Mouse (Mus musculus) midbrain, embryonic 16.5 days (tissue): ENCODE data around the gene Tmem115. TPM values are rescaled to one million over a fixed set of nuclear protein-coding genes. Genes with fewer than 3 reads are reported as not detected.

ENCODE experiments used
- ATAC-seq: fragments of 200-750 bp; cut with Nextera tagmentation; 2 replicates; pipeline ENCODE4 v1.8.0; 2017; ENCODE audit warnings: moderate TSS enrichment
- H3K27ac ChIP-seq: fragments of 300-500 bp; sonication (generic); 2 replicates; pipeline ENCODE4 v1.5.1; 2014; ENCODE audit warnings: mild to moderate bottlenecking, low read length, mixed read lengths
- H3K27me3 ChIP-seq: fragments of 300-500 bp; sonication (generic); 2 replicates; pipeline ENCODE4 v1.6.1; 2014; ENCODE audit warnings: low read depth, low read length, mixed read lengths; ENCODE audit not compliant: control insufficient read depth, insufficient read depth
- H3K36me3 ChIP-seq: fragments of 300-500 bp; sonication (generic); 2 replicates; pipeline ENCODE4 v1.6.1; 2014; ENCODE audit warnings: mild to moderate bottlenecking, low read length, moderate library complexity, mixed read lengths; ENCODE audit not compliant: control insufficient read depth, insufficient read depth
- H3K4me1 ChIP-seq: fragments of 300-500 bp; sonication (generic); 2 replicates; pipeline ENCODE4 v1.6.1; 2014; ENCODE audit warnings: mild to moderate bottlenecking, low read length, mixed read lengths; ENCODE audit not compliant: control insufficient read depth, insufficient read depth
- H3K4me2 ChIP-seq: fragments of 300-500 bp; sonication (generic); 2 replicates; pipeline ENCODE4 v1.6.1; 2014; ENCODE audit warnings: mild to moderate bottlenecking, low read length, mixed read lengths
- H3K4me3 ChIP-seq: fragments of 300-500 bp; sonication (generic); 2 replicates; pipeline ENCODE4 v1.5.1; 2014; ENCODE audit warnings: low read depth, mild to moderate bottlenecking, low read length, moderate library complexity, mixed read lengths
- H3K9ac ChIP-seq: fragments of 300-500 bp; sonication (generic); 2 replicates; pipeline ENCODE4 v1.6.1; 2014; ENCODE audit warnings: low read depth, low read length, mixed read lengths
- H3K9me3 ChIP-seq: fragments of 300-500 bp; sonication (generic); replicated peaks from 2 replicates; pipeline ENCODE4 v1.6.1; 2014; ENCODE audit warnings: mild to moderate bottlenecking, low read length, mixed read lengths; ENCODE audit not compliant: control insufficient read depth, poor library complexity, severe bottlenecking
- WGBS: fragments of 180-500 bp; shearing (Covaris S2); extraction: QIAGEN DNeasy Blood & Tissue Kit; methylation state at CpG from one replicate; pipeline ENCODE4 v1.1.7; 2014; 5-methylcytosine and 5-hydroxymethylcytosine counted together
- polyA plus RNA-seq: library from polyadenylated mRNA; unstranded; fragments of >200 nt; fragmentation: Nextera tagmentation; extraction: Ambion mirVana; gene quantifications from 2 replicates; pipeline ENCODE4 v1.2.1, GENCODE M21; 2015

Tmem115 gene
- polyA plus RNA-seq, 1 experiment from 2014 or later, result 45.2 TPM

DNA sequence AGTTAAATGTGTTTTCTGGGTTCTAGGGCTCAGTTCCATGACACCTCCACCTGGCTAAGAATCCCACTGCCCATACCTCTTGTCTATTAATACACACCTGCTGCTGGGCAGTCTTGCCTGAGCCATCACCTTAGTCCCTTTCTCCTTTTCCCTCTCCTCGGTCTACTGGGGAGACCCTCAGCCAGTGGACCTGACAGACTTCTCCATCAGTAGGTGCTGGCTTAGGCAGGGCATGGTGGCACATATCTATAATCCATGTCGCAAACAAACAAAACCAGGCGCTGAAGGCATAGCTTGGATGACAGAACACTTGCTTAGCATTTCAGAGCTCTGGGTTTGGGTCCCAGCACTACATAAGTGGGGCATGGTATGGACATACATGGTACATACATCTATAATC, 5.0 kb downstream of the Tmem115 start:
- Histone ChIP-seq H3K4me3 (no peak overlapping the region), H3K27ac (no peak overlapping the region), H3K9me3 (no peaks in the 10 kb centered on the region), H3K36me3 (peaks cover 23% of the 10 kb centered on the region), H3K9ac (no peak overlapping the region), H3K4me1 (peaks cover 41% of the 10 kb centered on the region), H3K4me2 (no peak overlapping the region), H3K27me3 (no peaks in the 10 kb centered on the region)
- 88% methylated on average over 3 of the region's 3 CpGs for WGBS
- no peak for ATAC-seq

DNA sequence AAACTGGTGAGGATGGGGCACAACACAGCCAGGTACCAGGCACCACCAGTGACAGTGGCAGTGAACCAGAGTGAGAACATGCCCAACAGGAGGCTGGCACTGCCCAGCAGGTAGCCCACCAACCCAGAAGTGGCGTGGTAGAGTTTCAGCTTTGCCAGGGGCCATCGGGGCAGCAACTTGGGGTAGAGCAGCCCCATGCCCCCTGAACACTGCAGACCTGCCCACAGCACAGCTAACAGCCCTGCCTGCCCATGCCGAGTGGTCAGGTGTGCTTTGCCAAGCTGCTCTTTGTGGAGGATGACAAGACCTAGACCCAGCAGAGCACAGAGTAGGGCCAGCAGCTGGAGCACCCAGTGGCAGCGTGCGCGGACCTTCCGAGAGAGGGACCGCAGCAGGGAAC, 6.2 kb downstream of the Tmem115 start:
- H3K4me1 ChIP-seq, result peaks cover 41% of the 10 kb centered on the region

DNA sequence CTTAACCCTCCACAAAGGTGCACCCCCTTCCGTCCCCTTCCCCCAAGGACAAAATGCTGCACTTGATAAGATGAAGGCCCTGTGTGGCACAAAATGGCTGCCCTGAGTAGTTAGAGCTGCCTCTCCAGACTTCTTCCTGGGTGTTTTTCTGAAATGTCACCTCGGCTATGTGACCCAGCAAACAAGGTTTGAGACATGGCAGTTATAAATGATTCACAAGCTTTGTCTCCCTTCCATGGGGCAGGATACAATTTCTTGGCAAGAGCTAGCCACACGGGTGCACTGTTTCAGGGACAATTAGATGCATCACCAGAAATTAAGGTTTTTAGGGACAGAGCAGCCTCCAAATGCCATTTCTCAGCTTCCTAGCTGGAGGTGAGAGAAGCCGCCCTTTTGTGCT, 6.7 kb downstream of the Tmem115 start:
- H3K9ac ChIP-seq, result no peak overlapping the region
- no peaks in the 10 kb centered on the region for H3K27me3 ChIP-seq
- H3K4me2 ChIP-seq, result peak overlapping the region; percentile 97; the same call in 1 of the 2 replicates
- peaks cover 40% of the 10 kb centered on the region for H3K4me1 ChIP-seq
- WGBS, result 75% methylated on average over 4 of the region's 4 CpGs
- ATAC-seq, result no peak
- H3K27ac ChIP-seq, result no peak overlapping the region
- H3K36me3 ChIP-seq, result peaks cover 34% of the 10 kb centered on the region
- H3K4me3 ChIP-seq, result no peak overlapping the region
- no peaks in the 10 kb centered on the region for H3K9me3 ChIP-seq

More for the DNA sequence above, 6.2 kb downstream of the Tmem115 start:
- 95% methylated on average over 8 of the region's 8 CpGs for WGBS
- no peak overlapping the region for H3K4me2 ChIP-seq
- no peak overlapping the region for H3K9ac ChIP-seq
- no peaks in the 10 kb centered on the region for H3K27me3 ChIP-seq
- no peaks in the 10 kb centered on the region for H3K9me3 ChIP-seq
- no peak for ATAC-seq
- H3K4me3 ChIP-seq, result no peak overlapping the region
- peaks cover 30% of the 10 kb centered on the region for H3K36me3 ChIP-seq
- no peak overlapping the region for H3K27ac ChIP-seq

DNA sequence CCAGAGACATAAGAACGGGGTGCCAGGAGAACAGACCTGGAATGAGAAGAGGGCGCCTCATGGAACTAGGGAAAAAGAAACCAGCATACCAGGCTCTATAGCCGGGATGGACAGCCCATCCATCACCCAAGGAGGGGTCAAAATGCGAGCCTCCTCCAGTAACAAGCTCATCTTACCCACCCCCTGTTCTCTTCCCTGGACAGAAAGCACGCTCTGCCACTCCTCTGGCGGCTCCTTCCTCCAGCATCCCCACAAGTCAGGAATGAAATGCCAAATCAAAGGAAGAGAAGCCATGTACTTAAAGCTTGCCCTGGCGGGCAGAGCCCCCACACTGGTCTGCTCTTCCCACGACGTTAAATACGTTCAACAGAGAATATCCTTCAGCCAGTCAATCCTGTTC, 7.3 kb downstream of the Tmem115 start:
- WGBS, result 42% methylated on average over 10 of the region's 10 CpGs

DNA sequence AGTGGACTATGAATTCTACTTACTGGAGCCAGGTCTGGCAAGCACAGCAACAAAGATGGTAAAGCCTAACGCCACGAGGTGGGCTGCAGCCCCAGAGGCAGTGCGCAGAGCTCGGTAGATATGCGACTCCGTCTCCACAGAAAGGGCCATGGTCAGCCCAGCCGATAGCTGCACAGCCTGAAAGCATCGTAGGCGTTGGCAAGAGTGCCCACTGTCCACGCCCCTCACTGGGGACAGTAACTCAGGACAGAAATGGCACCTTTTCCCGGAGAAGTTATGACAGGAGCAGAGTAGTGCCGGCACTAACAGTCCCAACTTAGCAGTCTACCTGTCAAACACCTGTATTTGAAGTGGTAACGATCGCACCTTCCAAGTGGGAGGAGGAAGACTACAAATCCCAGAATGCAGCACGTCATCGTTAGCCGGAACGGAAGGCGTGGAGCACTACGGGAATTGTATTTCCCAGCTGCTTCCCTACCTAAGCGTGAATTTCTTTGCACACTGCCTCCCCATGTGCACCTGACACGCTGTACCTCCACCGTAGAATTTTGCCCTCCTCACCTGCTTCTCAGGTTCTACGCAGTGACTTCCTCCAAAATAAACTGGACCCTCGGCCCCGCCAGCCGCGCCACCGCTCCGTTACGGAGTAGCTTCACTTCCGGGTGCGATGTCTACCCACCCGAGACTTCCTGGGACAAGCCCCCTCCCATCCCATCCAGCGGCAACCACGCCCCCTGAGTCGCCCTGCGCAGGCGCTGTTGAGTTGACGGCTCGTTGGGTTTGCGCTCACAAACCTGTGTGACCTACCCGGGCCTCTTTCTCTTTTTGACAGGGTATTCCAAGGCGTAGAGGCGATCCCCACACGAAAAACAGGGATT, 8.0 kb downstream of the Tmem115 start, which contains the start of the genes Cyb561d2 and Nprl2:
Cyb561d2 (minus strand) TSS at position 720 of the 878 bp plus-strand sequence.
Nprl2 (plus strand) TSS at position 753 of the 878 bp plus-strand sequence.
- Histone ChIP-seq H3K9ac (peak within 1 kb of the TSS; percentile 74), H3K36me3 (peaks cover 34% of the 10 kb centered on the region), H3K4me1 (peaks cover 33% of the 10 kb centered on the region), H3K27ac (peak within 1 kb of the TSS; percentile 73), H3K4me3 (peak within 1 kb of the TSS; percentile 69), H3K4me2 (peak within 1 kb of the TSS; percentile 97), H3K9me3 (no peaks in the 10 kb centered on the region), H3K27me3 (no peaks in the 10 kb centered on the region)
- ATAC-seq, result peak; percentile 84
- under 1% methylated on average over 46 of the region's 46 CpGs for WGBS

More for the DNA sequence above, 7.3 kb downstream of the Tmem115 start:
- peaks cover 36% of the 10 kb centered on the region for H3K4me1 ChIP-seq
- H3K27me3 ChIP-seq, result no peaks in the 10 kb centered on the region
- H3K4me3 ChIP-seq, result peak overlapping the region; percentile 69
- no peak for ATAC-seq
- peaks cover 34% of the 10 kb centered on the region for H3K36me3 ChIP-seq
- peak overlapping the region; percentile 73; the same call in 1 of the 2 replicates for H3K27ac ChIP-seq
- peak overlapping the region; percentile 74 for H3K9ac ChIP-seq
- H3K4me2 ChIP-seq, result peak overlapping the region; percentile 97
- no peaks in the 10 kb centered on the region for H3K9me3 ChIP-seq

DNA sequence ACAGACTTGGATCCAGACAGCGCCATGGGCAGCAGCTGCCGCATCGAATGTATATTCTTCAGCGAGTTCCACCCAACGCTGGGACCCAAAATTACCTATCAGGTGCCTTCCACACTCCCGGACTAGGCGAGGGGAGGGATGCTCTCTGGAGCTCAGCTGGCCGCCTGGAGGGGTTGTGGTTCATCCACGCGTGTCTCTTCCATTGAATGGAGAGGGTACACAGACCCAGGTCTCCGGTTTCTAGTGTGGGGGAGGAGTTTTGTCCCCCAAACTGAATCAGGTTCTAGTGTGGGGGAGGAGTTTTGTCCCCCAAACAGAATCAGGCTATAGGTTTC, 8.6 kb downstream of the Tmem115 start:
- Histone ChIP-seq H3K27me3 (no peaks in the 10 kb centered on the region), H3K4me2 (peak overlapping the region; percentile 97), H3K27ac (peak overlapping the region; percentile 73), H3K9ac (peak overlapping the region; percentile 74), H3K36me3 (peaks cover 34% of the 10 kb centered on the region), H3K4me3 (peak overlapping the region; percentile 69), H3K4me1 (peaks cover 33% of the 10 kb centered on the region), H3K9me3 (no peaks in the 10 kb centered on the region)
- 2% methylated on average over 11 of the region's 11 CpGs for WGBS
- peak; percentile 5; the same call in 1 of the 2 replicates for ATAC-seq

DNA sequence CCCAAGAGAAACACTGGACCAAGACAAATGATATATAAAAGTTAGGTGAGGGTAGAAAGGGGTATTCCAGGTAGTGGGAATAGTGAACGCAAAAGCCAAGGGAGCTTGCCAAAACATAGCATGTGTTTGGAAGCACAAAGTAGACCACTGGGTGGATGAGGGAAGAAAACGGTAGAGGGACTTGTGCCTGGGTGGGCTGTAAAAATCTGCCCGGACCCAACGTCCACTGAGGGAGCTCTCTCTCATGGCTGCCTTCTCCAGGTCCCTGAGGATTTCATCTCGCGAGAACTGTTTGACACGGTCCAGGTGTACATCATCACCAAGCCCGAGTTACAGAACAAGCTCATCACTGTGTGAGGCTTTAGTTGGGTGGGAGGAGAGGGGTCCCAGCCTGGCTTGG, 9.0 kb downstream of the Tmem115 start:
- Histone ChIP-seq H3K4me1 (peaks cover 35% of the 10 kb centered on the region), H3K27ac (no peak overlapping the region), H3K4me2 (peak overlapping the region; percentile 97), H3K9ac (no peak overlapping the region), H3K27me3 (no peaks in the 10 kb centered on the region), H3K9me3 (no peaks in the 10 kb centered on the region), H3K4me3 (peak overlapping the region; percentile 69), H3K36me3 (peaks cover 34% of the 10 kb centered on the region)
- no peak for ATAC-seq
- 50% methylated on average over 8 of the region's 8 CpGs for WGBS

DNA sequence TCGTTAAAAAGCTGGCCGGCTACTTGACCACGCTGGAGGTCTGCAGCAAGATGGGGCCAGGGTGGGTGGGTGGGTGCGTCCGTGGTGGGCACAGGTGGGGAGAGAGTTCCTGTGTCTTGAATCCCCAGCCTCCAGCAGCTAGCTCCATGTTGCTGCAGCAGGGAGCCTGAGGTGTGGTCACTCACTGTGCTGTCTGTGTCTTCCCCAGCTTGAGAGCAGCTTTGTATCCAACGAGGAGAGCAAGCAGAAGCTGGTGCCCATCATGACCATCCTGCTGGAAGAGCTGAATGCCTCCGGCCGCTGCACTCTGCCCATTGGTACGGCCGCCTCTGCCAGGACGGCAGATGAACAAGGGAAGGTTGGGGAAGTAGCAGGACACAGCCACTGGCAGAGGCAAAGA, 9.6 kb downstream of the Tmem115 start:
- Histone ChIP-seq H3K4me1 (peaks cover 35% of the 10 kb centered on the region), H3K27me3 (no peaks in the 10 kb centered on the region), H3K27ac (no peak overlapping the region), H3K4me3 (no peak overlapping the region), H3K9ac (no peak overlapping the region), H3K4me2 (no peak overlapping the region), H3K36me3 (peaks cover 32% of the 10 kb centered on the region), H3K9me3 (no peaks in the 10 kb centered on the region)
- 90% methylated on average over 11 of the region's 11 CpGs for WGBS
- ATAC-seq, result no peak

DNA sequence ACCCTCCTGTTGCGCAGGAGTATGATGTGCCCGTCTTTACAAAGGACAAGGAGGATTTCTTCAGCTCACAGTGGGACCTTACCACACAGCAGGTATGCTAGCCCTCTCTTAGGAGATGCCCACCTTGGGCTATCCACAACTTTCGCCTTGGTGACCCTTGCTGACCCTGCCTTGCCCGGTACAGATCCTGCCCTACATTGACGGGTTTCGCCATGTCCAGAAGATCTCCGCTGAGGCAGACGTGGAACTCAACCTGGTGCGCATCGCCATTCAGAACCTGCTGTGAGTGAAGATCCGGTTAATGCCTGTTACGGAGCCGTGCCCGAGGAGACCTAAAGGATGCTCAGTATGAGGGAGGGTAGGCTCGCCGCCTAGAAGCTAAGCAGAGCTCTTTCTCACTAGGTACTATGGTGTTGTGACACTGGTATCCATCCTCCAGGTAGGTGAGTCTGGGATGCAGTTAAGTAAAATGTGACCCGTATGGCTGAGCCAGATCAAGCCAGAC, 10.5 kb downstream of the Tmem115 start:
- WGBS, result 95% methylated on average over 17 of the region's 17 CpGs

More for the DNA sequence above, 10.5 kb downstream of the Tmem115 start:
- H3K4me3 ChIP-seq, result no peak overlapping the region
- H3K9me3 ChIP-seq, result no peaks in the 10 kb centered on the region
- no peak for ATAC-seq
- H3K9ac ChIP-seq, result no peak overlapping the region
- H3K4me1 ChIP-seq, result peaks cover 35% of the 10 kb centered on the region
- no peak overlapping the region for H3K27ac ChIP-seq
- H3K36me3 ChIP-seq, result peaks cover 24% of the 10 kb centered on the region
- no peak overlapping the region for H3K4me2 ChIP-seq
- H3K27me3 ChIP-seq, result peaks cover under 1% of the 10 kb centered on the region; the same call in 1 of the 2 replicates
